Mouse (Mus musculus) forebrain, postnatal 0 days (tissue): ENCODE results near the gene Bcl2l15. TPM values are rescaled to one million over a fixed set of nuclear protein-coding genes. Genes with fewer than 3 reads are reported as not detected.

Source experiments
- ATAC-seq: fragments of 200-750 bp; cut with Nextera tagmentation; 2 replicates; pipeline ENCODE4 v1.8.0; 2017; ENCODE audit warnings: mild to moderate bottlenecking, moderate library complexity
- DNase-seq: peaks from one replicate; pipeline ENCODE4 v3.0.0-alpha.2; 2015
- H3K27ac ChIP-seq: fragments of 300-500 bp; sonication (generic); 2 replicates; pipeline ENCODE4 v1.5.1; 2014; ENCODE audit warnings: low read depth, mild to moderate bottlenecking, antibody characterized with exemption, low read length, moderate library complexity, mixed read lengths
- H3K27me3 ChIP-seq: fragments of 300-500 bp; sonication (generic); 2 replicates; pipeline ENCODE4 v1.6.1; 2014; ENCODE audit warnings: mild to moderate bottlenecking, low read length, mixed read lengths; ENCODE audit not compliant: insufficient read depth
- H3K36me3 ChIP-seq: fragments of 300-500 bp; sonication (generic); 2 replicates; pipeline ENCODE4 v1.6.1; 2014; ENCODE audit warnings: mild to moderate bottlenecking, moderate library complexity; ENCODE audit not compliant: insufficient read depth
- H3K4me1 ChIP-seq: fragments of 300-500 bp; sonication (generic); 2 replicates; pipeline ENCODE4 v1.6.1; 2014; ENCODE audit warnings: antibody characterized with exemption; ENCODE audit not compliant: insufficient read depth
- H3K4me2 ChIP-seq: fragments of 300-500 bp; sonication (generic); 2 replicates; pipeline ENCODE4 v1.6.1; 2014; ENCODE audit warnings: low read depth, mild to moderate bottlenecking, moderate library complexity
- H3K4me3 ChIP-seq: fragments of 300-500 bp; sonication (generic); 2 replicates; pipeline ENCODE4 v1.5.1; 2014; ENCODE audit warnings: low read depth, low read length, mixed read lengths
- H3K9ac ChIP-seq: fragments of 300-500 bp; sonication (generic); 2 replicates; pipeline ENCODE4 v1.6.1; 2014; ENCODE audit warnings: mild to moderate bottlenecking
- H3K9me3 ChIP-seq: fragments of 300-500 bp; sonication (generic); 2 replicates; pipeline ENCODE4 v1.6.1; 2016; ENCODE audit warnings: low read length
- CTCF ChIP-seq: sonication (generic); IDR thresholded peaks from 2 replicates; pipeline ENCODE4 v1.5.1; 2016; ENCODE audit warnings: antibody characterized with exemption, control low read depth, low read depth
- WGBS: fragments of 180-500 bp; shearing (Covaris S2); extraction: QIAGEN DNeasy Blood & Tissue Kit; methylation state at CpG from one replicate; pipeline ENCODE4 v1.1.7; 2014; 5-methylcytosine and 5-hydroxymethylcytosine counted together
- polyA plus RNA-seq: library from polyadenylated mRNA; unstranded; fragments of >200 nt; fragmentation: Nextera tagmentation; extraction: Ambion mirVana; gene quantifications from 2 replicates; pipeline ENCODE4 v1.2.1, GENCODE M21; 2015
- total RNA-seq: library from RNA; depleted of rRNA; stranded (reverse); fragments of >200 nt; gene quantifications from 2 replicates; pipeline ENCODE4 v1.2.3, GENCODE M21; 2014

Gene Bcl2l15
- total and polyA plus RNA-seq, 2 experiments from 2014 or later, result not detected

DNA sequence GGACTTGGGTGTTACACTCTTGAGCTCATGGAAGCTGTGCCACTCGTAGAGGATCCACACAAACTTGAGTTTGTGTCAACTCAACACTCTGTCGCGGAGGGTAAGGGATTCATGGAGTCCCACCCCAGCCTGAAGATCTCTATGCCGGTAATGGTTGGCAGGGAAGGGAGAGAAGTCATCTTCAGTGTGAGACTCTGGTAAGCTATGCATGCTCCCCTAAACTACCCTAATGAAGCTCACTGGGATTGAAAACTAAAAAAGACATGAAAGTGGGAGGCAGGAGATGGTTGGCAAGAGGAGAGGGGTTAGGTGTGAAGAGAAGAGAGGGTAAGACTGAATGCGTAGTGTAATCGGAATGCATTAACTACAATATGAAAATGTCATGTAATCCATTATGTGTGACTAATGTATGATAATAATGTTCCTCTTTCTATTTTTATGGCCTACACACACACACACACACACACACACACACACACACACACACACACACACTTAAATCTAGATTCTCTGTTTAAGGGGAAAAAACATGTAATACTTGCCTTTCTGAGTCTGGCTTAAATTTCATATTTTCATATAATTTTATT lies 25.7 kb downstream of the Bcl2l15 start:
- Histone ChIP-seq H3K4me3 (no peak overlapping the region), H3K36me3 (no peaks in the 10 kb centered on the region), H3K9ac (no peak overlapping the region), H3K4me1 (no peaks in the 10 kb centered on the region), H3K9me3 (no peaks in the 10 kb centered on the region), H3K27me3 (no peaks in the 10 kb centered on the region), H3K4me2 (no peak overlapping the region), H3K27ac (no peak overlapping the region)
- ATAC-seq, result no peak
- TF ChIP-seq CTCF, result no peak
- 87% methylated on average over 6 of the region's 6 CpGs for WGBS
- no peak for DNase-seq

DNA sequence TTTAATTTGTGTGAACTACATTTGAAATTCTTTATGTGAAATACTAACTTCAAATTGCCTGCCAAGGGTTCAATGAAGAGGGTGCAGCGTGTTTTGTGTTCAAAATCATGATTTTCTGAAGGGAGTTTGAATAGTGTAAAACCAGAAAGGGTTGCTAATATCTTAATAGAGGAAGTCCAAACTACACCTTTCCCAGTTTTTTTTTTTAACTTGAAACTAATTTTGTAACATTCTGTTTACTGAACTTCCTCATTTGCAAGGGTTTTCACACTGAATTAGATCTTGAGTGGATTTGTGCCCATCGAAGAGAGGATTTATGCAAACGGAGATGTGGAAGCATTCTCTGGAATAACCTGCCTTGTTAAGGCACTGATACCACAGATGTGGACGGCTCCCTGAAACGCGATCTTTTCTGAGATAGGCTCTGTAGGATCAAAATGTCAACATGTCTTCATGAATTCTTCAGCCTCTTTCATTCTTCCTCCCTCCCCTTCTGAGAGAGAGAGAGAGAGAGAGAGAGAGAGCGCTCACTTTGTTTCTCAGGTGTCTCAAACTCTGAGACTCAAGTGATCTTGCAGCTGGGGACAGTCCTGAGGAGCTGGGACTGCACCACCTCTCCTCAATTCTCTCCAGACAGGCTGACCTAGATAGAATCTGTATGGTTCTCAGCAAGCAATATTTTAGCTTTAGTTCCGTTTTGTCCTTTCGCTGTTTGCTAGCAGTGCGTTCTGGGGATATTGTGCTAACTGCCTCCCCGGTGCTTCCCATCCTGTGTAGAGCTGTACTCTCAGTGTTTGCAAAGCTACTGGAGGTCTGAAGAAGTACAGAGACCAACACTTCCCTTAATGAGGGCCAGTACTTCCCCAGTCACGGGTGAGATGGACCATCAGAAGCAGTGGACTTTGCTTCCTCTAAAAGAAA lies 26.7 kb downstream of the Bcl2l15 start, which contains the start of gene Ptpn22:
Gene Ptpn22, plus strand, starts transcription at position 915 of the 921 bp plus-strand sequence.
- 72% methylated on average over 12 of the region's 12 CpGs for whole genome bisulfite sequencing
- Histone ChIP-seq H3K27ac (no peak within 1 kb of the TSS), H3K4me2 (no peak within 1 kb of the TSS), H3K9ac (no peak within 1 kb of the TSS), H3K36me3 (no peaks in the 10 kb centered on the region), H3K27me3 (no peaks in the 10 kb centered on the region), H3K9me3 (no peaks in the 10 kb centered on the region), H3K4me1 (no peaks in the 10 kb centered on the region), H3K4me3 (no peak within 1 kb of the TSS)
- DNase-seq, result no peak
- TF ChIP-seq CTCF, result no peak
- ATAC-seq, result no peak

DNA sequence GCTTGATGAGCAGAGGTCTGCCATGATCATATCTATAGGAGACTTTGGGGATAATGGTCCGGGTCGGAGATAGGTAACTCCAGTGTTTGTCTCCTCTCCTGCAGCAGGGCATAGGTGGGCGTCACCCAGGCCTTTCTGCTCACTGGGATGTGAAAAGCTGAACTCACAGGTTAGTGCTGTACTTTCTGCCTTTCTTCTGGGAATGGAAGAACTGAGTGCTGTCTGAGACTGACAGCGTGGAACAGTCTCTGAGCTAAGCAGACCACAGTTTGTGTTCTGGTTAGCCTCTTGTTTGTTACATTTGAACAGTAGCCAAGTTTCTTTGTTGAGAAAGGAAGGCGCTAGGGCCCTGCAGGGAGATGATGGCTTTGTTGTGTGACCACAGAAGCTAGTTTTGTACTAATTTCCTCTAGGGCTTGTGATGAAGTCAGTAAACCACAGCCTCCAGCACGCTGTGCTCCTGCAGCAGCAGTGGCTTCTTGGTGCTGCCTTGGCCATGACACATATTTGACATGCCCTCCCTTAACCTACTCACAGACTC lies 27.5 kb downstream of the Bcl2l15 start:
- H3K27me3 ChIP-seq, result no peaks in the 10 kb centered on the region
- no peak overlapping the region for H3K27ac ChIP-seq
- no peak for DNase-seq
- H3K9ac ChIP-seq, result no peak overlapping the region
- no peaks in the 10 kb centered on the region for H3K36me3 ChIP-seq
- no peak for TF ChIP-seq CTCF
- no peak overlapping the region for H3K4me2 ChIP-seq
- H3K9me3 ChIP-seq, result no peaks in the 10 kb centered on the region
- 46% methylated on average over 6 of the region's 6 CpGs for WGBS
- H3K4me3 ChIP-seq, result no peak overlapping the region
- ATAC-seq, result no peak
- H3K4me1 ChIP-seq, result no peaks in the 10 kb centered on the region

DNA sequence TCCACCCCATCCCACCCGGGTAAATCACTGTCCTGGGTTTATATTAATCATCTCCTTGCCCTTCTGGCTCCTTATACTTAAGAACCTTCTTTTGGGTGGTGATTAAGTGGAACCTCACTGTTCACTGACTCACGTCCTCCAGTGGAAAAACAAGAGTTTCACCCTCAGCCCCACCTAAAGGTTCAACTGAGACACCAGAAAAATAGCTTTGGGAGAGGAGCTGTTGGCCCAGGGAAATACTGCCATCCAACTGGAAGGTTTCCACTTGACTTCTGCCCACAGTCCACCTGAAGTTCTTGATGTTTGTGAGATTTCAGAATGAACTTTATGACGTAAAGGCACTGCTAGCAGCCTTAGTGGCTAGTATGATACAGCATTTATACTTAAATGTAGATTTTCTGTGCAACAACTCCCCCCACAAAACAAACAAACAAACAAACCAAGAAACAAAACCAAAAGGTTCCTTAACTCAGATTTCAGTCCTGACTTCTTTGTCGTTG lies 30.4 kb downstream of the Bcl2l15 start:
- Histone ChIP-seq H3K36me3 (no peaks in the 10 kb centered on the region), H3K9ac (no peak overlapping the region), H3K27ac (no peak overlapping the region), H3K4me3 (no peak overlapping the region), H3K27me3 (no peaks in the 10 kb centered on the region), H3K4me1 (no peaks in the 10 kb centered on the region), H3K4me2 (no peak overlapping the region), H3K9me3 (no peaks in the 10 kb centered on the region)
- DNase-seq (no peak), ATAC-seq (no peak)
- WGBS, result 85% methylated on average over 4 of the region's 4 CpGs
- no peak for TF ChIP-seq CTCF

DNA sequence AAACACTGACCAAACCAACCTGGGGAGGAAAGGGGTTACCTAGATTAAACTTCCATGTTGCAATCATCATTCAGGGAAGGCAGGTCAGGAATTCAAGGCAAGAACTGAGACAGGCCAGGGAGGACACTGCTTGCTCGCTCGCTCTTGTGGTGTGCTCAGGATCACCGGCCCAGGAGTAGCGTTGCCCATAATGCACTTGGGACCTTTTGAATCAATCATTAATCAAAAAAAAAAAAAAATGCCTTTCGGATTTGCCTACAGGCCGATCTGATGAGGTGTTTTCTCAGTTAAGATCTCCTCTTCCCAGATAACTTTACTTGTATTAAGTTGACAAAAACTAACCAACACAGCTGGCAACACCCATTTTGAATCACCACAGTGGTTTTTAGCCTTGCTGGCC lies 31.8 kb downstream of the Bcl2l15 start:
- no peak for DNase-seq
- ATAC-seq, result no peak
- Histone ChIP-seq H3K36me3 (no peaks in the 10 kb centered on the region), H3K9ac (no peak overlapping the region), H3K9me3 (no peaks in the 10 kb centered on the region), H3K27ac (no peak overlapping the region), H3K4me3 (no peak overlapping the region), H3K4me2 (no peak overlapping the region), H3K27me3 (no peaks in the 10 kb centered on the region), H3K4me1 (no peaks in the 10 kb centered on the region)
- TF ChIP-seq CTCF, result no peak
- WGBS, result 92% methylated on average over 6 of the region's 6 CpGs

DNA sequence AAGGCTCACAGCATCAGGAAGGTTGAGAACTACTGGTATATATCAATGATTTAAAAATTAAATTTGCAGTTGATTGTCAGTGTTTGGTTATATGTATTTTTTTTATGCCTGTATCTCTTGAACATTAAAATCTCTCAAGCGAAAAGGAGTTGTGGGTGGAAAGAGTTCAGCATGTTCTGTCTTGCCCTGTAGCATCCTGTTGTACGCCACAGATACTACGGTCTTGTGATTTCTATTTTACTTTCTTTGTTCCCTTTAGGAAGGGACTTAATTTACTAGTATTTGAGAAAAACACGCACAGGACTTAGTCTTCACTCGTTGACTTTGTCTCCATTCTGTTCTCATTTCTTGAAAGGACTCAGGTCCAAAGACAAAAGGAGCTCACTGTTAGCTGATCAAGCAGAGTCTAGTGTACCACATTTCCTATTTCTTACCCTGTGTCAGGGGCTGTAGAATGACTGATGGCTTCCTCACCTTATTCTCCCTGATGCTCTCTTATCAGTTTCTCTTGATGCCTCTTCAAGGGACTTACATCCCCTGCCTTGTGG lies 35.1 kb downstream of the Bcl2l15 start:
- H3K27me3 ChIP-seq, result no peaks in the 10 kb centered on the region
- no peak overlapping the region for H3K4me2 ChIP-seq
- H3K9ac ChIP-seq, result no peak overlapping the region
- no peak for DNase-seq
- WGBS, result 90% methylated on average over 5 of the region's 5 CpGs
- no peak for ATAC-seq
- no peaks in the 10 kb centered on the region for H3K4me1 ChIP-seq
- H3K36me3 ChIP-seq, result no peaks in the 10 kb centered on the region
- no peaks in the 10 kb centered on the region for H3K9me3 ChIP-seq
- no peak overlapping the region for H3K27ac ChIP-seq
- no peak overlapping the region for H3K4me3 ChIP-seq
- TF ChIP-seq CTCF, result no peak
